Mouse (Mus musculus): ENCODE results near the gene Trub1. TPM values are rescaled to one million over a fixed set of nuclear protein-coding genes. Genes with fewer than 3 reads are reported as not detected.
A peak's percentile ranks its signal among the peaks of the same experiment; 100 is the strongest.

Trub1 gene
- polyA plus RNA-seq, 1 experiment from 2014 or later, result 17.3 TPM

GRCm38 (mm10) chr19:57510836-57511235 is 58.1 kb downstream of the Trub1 start:
- WGBS, result 89% methylated on average over 11 of the region's 11 CpGs
- Histone ChIP-seq H3K4me1 (ENCODE audit: control insufficient read depth, insufficient read depth, low read length) (peaks cover 9% of the 10 kb centered on the region; the same call in 1 of the 2 replicates), H3K36me3 (ENCODE audit: control insufficient read depth, insufficient read depth, low read length) (no peaks in the 10 kb centered on the region), H3K9me3 (replicated peaks; ENCODE audit: control insufficient read depth, low read length, poor library complexity, severe bottlenecking) (no peaks in the 10 kb centered on the region), H3K4me3 (ENCODE audit: low read depth, low read length) (no peak overlapping the region), H3K27me3 (ENCODE audit: control insufficient read depth, insufficient read depth, low read depth, low read length) (no peaks in the 10 kb centered on the region), H3K9ac (ENCODE audit: low read depth, low read length) (no peak overlapping the region), H3K27ac (ENCODE audit: low read length) (no peak overlapping the region), H3K4me2 (ENCODE audit: low read length) (no peak overlapping the region)
- ATAC-seq, result no peak

GRCm38 (mm10) chr19:57513123-57513522 is 60.4 kb downstream of the Trub1 start:
- H3K9ac ChIP-seq (ENCODE audit: low read depth, low read length), result no peak overlapping the region
- H3K9me3 ChIP-seq (replicated peaks; ENCODE audit: control insufficient read depth, low read length, poor library complexity, severe bottlenecking), result no peaks in the 10 kb centered on the region
- H3K27me3 ChIP-seq (ENCODE audit: control insufficient read depth, insufficient read depth, low read depth, low read length), result no peaks in the 10 kb centered on the region
- H3K27ac ChIP-seq (ENCODE audit: low read length), result no peak overlapping the region
- WGBS, result 84% methylated on average over 9 of the region's 9 CpGs
- ATAC-seq, result no peak
- H3K4me2 ChIP-seq (ENCODE audit: low read length), result no peak overlapping the region
- no peak overlapping the region for H3K4me3 ChIP-seq (ENCODE audit: low read depth, low read length)
- no peaks in the 10 kb centered on the region; the same call in 1 of the 2 replicates for H3K4me1 ChIP-seq (ENCODE audit: control insufficient read depth, insufficient read depth, low read length)
- H3K36me3 ChIP-seq (ENCODE audit: control insufficient read depth, insufficient read depth, low read length), result no peaks in the 10 kb centered on the region

- H3K4me1 ChIP-seq (ENCODE audit: control insufficient read depth, insufficient read depth, low read length), result no peaks in the 10 kb centered on the region
- ATAC-seq, result no peak
- H3K9me3 ChIP-seq (replicated peaks; ENCODE audit: control insufficient read depth, low read length, poor library complexity, severe bottlenecking), result no peaks in the 10 kb centered on the region
- H3K36me3 ChIP-seq (ENCODE audit: control insufficient read depth, insufficient read depth, low read length), result no peaks in the 10 kb centered on the region
- no peak overlapping the region for H3K4me2 ChIP-seq (ENCODE audit: low read length)
- H3K4me3 ChIP-seq (ENCODE audit: low read depth, low read length), result no peak overlapping the region
- no peak overlapping the region for H3K9ac ChIP-seq (ENCODE audit: low read depth, low read length)
- no peak overlapping the region for H3K27ac ChIP-seq (ENCODE audit: low read length)
- H3K27me3 ChIP-seq (ENCODE audit: control insufficient read depth, insufficient read depth, low read depth, low read length), result no peaks in the 10 kb centered on the region
Measured at GRCm38 (mm10) chr19:57521721-57522120, 69.0 kb downstream of the Trub1 start.

- no peak for ATAC-seq
- Histone ChIP-seq H3K4me1 (ENCODE audit: control insufficient read depth, insufficient read depth, low read length) (no peaks in the 10 kb centered on the region), H3K4me2 (ENCODE audit: low read length) (no peak overlapping the region), H3K27ac (ENCODE audit: low read length) (no peak overlapping the region), H3K9ac (ENCODE audit: low read depth, low read length) (no peak overlapping the region), H3K27me3 (ENCODE audit: control insufficient read depth, insufficient read depth, low read depth, low read length) (no peaks in the 10 kb centered on the region), H3K9me3 (replicated peaks; ENCODE audit: control insufficient read depth, low read length, poor library complexity, severe bottlenecking) (no peaks in the 10 kb centered on the region), H3K36me3 (ENCODE audit: control insufficient read depth, insufficient read depth, low read length) (no peaks in the 10 kb centered on the region), H3K4me3 (ENCODE audit: low read depth, low read length) (no peak overlapping the region)
- WGBS, result 60% methylated on average over 17 of the region's 17 CpGs
Measured at GRCm38 (mm10) chr19:57523363-57523762, 70.7 kb downstream of the Trub1 start.

- H3K4me3 ChIP-seq (ENCODE audit: low read depth, low read length), result no peak overlapping the region
- no peaks in the 10 kb centered on the region for H3K9me3 ChIP-seq (replicated peaks; ENCODE audit: control insufficient read depth, low read length, poor library complexity, severe bottlenecking)
- no peak overlapping the region for H3K4me2 ChIP-seq (ENCODE audit: low read length)
- no peak for ATAC-seq
- H3K36me3 ChIP-seq (ENCODE audit: control insufficient read depth, insufficient read depth, low read length), result no peaks in the 10 kb centered on the region
- no peaks in the 10 kb centered on the region for H3K4me1 ChIP-seq (ENCODE audit: control insufficient read depth, insufficient read depth, low read length)
- H3K27ac ChIP-seq (ENCODE audit: low read length), result no peak overlapping the region
- 82% methylated on average over 2 of the region's 2 CpGs for WGBS
- H3K27me3 ChIP-seq (ENCODE audit: control insufficient read depth, insufficient read depth, low read depth, low read length), result no peaks in the 10 kb centered on the region
- no peak overlapping the region for H3K9ac ChIP-seq (ENCODE audit: low read depth, low read length)
Measured at GRCm38 (mm10) chr19:57525693-57526092, 73.0 kb downstream of the Trub1 start.

GRCm38 (mm10) chr19:57530212-57530611 is 77.5 kb downstream of the Trub1 start:
- H3K4me3 ChIP-seq (ENCODE audit: low read depth, low read length), result no peak overlapping the region
- no peaks in the 10 kb centered on the region for H3K9me3 ChIP-seq (replicated peaks; ENCODE audit: control insufficient read depth, low read length, poor library complexity, severe bottlenecking)
- no peak overlapping the region for H3K9ac ChIP-seq (ENCODE audit: low read depth, low read length)
- WGBS, result 78% methylated on average over 4 of the region's 4 CpGs
- no peak overlapping the region for H3K4me2 ChIP-seq (ENCODE audit: low read length)
- no peaks in the 10 kb centered on the region for H3K36me3 ChIP-seq (ENCODE audit: control insufficient read depth, insufficient read depth, low read length)
- H3K27me3 ChIP-seq (ENCODE audit: control insufficient read depth, insufficient read depth, low read depth, low read length), result no peaks in the 10 kb centered on the region
- no peaks in the 10 kb centered on the region; the same call in 1 of the 2 replicates for H3K4me1 ChIP-seq (ENCODE audit: control insufficient read depth, insufficient read depth, low read length)
- ATAC-seq, result no peak
- no peak overlapping the region for H3K27ac ChIP-seq (ENCODE audit: low read length)

GRCm38 (mm10) chr19:57534262-57534661 is 81.5 kb downstream of the Trub1 start:
- H3K9me3 ChIP-seq (replicated peaks; ENCODE audit: control insufficient read depth, low read length, poor library complexity, severe bottlenecking), result no peaks in the 10 kb centered on the region
- H3K27me3 ChIP-seq (ENCODE audit: control insufficient read depth, insufficient read depth, low read depth, low read length), result no peaks in the 10 kb centered on the region
- no peak overlapping the region for H3K4me3 ChIP-seq (ENCODE audit: low read depth, low read length)
- 77% methylated on average over 7 of the region's 7 CpGs for WGBS
- H3K27ac ChIP-seq (ENCODE audit: low read length), result no peak overlapping the region
- no peak overlapping the region for H3K9ac ChIP-seq (ENCODE audit: low read depth, low read length)
- no peak overlapping the region for H3K4me2 ChIP-seq (ENCODE audit: low read length)
- H3K4me1 ChIP-seq (ENCODE audit: control insufficient read depth, insufficient read depth, low read length), result peaks cover 21% of the 10 kb centered on the region
- H3K36me3 ChIP-seq (ENCODE audit: control insufficient read depth, insufficient read depth, low read length), result no peaks in the 10 kb centered on the region
- ATAC-seq, result no peak

- H3K4me1 ChIP-seq (ENCODE audit: control insufficient read depth, insufficient read depth, low read length), result peaks cover 21% of the 10 kb centered on the region
- no peaks in the 10 kb centered on the region for H3K27me3 ChIP-seq (ENCODE audit: control insufficient read depth, insufficient read depth, low read depth, low read length)
- H3K4me3 ChIP-seq (ENCODE audit: low read depth, low read length), result no peak overlapping the region
- H3K36me3 ChIP-seq (ENCODE audit: control insufficient read depth, insufficient read depth, low read length), result no peaks in the 10 kb centered on the region
- no peak overlapping the region for H3K9ac ChIP-seq (ENCODE audit: low read depth, low read length)
- 33% methylated on average over 5 of the region's 5 CpGs for WGBS
- H3K9me3 ChIP-seq (replicated peaks; ENCODE audit: control insufficient read depth, low read length, poor library complexity, severe bottlenecking), result no peaks in the 10 kb centered on the region
- no peak overlapping the region for H3K4me2 ChIP-seq (ENCODE audit: low read length)
- no peak for ATAC-seq
- peak overlapping the region; percentile 17 for H3K27ac ChIP-seq (ENCODE audit: low read length)
Measured at GRCm38 (mm10) chr19:57536512-57536911, 83.8 kb downstream of the Trub1 start.

GRCm38 (mm10) chr19:57537510-57538182 is 84.9 kb downstream of the Trub1 start:
- no peak for ATAC-seq
- H3K9ac ChIP-seq (ENCODE audit: low read depth, low read length), result no peak overlapping the region
- no peak overlapping the region for H3K4me2 ChIP-seq (ENCODE audit: low read length)
- no peak overlapping the region for H3K4me3 ChIP-seq (ENCODE audit: low read depth, low read length)
- H3K4me1 ChIP-seq (ENCODE audit: control insufficient read depth, insufficient read depth, low read length), result peaks cover 21% of the 10 kb centered on the region
- 0 out of 2 replicates have a peak, but pooled peaks cover 2% of the 10 kb centered on the region for H3K9me3 ChIP-seq (replicated peaks; ENCODE audit: control insufficient read depth, low read length, poor library complexity, severe bottlenecking)
- WGBS, result 69% methylated on average over 7 of the region's 7 CpGs
- no peaks in the 10 kb centered on the region for H3K27me3 ChIP-seq (ENCODE audit: control insufficient read depth, insufficient read depth, low read depth, low read length)
- H3K27ac ChIP-seq (ENCODE audit: low read length), result 0 out of 2 replicates have a peak overlapping the region, but pooled peaks have one; percentile 17
- H3K36me3 ChIP-seq (ENCODE audit: control insufficient read depth, insufficient read depth, low read length), result no peaks in the 10 kb centered on the region

Measured in midbrain, embryonic 16.5 days (tissue).